Mouse (Mus musculus) A20 (cell line): Measurements from ENCODE around the gene Abcb8.

ENCODE experiments used
- DNase-seq: peaks from one replicate; pipeline ENCODE4 v3.0.0-alpha.2; 2011; ENCODE audit warnings: low read depth, low spot score

The Abcb8 gene

GRCm38 (mm10) chr5:24455076-24455475, 61.6 kb downstream of the Abcb8 start:
- DNase-seq, result no peak

- no peak for DNase-seq
Observed at GRCm38 (mm10) chr5:24455613-24456012, 62.1 kb downstream of the Abcb8 start.
